Mouse (Mus musculus) thymus, adult 2 months (tissue): Measurements from ENCODE around the gene Nenf.

Experiments
- CTCF ChIP-seq: fragments of 200-500 bp; IDR thresholded peaks from 2 replicates; pipeline ENCODE4 v1.5.1; 2012; ENCODE audit warnings: mild to moderate bottlenecking, control low read depth, low read length, moderate library complexity, borderline replicate concordance; ENCODE audit not compliant: control insufficient read depth, poor library complexity, insufficient read depth; ENCODE audit errors: extremely low read depth
- POLR2A ChIP-seq: fragments of 200-500 bp; IDR thresholded peaks from 2 replicates; pipeline ENCODE4 v1.6.1; 2012; ENCODE audit warnings: mild to moderate bottlenecking, low read length, control low read depth, moderate library complexity; ENCODE audit not compliant: control insufficient read depth, poor library complexity, insufficient read depth; ENCODE audit errors: extremely low read depth

DNA sequence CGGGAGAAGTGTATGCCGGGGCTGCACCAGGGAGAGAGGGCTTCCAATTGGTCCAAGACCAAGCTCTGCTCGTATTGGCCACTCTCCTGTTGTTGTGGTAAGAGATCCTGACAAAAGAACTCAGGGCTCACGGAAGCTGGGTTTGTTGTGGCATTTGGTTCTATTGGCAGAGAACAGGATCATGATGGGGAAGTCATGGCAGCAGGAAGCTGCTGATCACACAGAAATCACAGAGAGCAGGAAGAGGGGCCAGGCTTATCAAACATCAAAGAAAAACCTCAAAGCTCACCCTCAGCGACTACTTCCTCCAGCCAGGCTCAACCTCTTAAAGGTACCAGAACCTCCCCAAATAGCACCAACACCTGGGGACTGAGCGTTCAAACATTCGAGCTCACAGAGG is 58.9 kb downstream of the Nenf start:
- TF ChIP-seq CTCF, result no peak
- no peak for TF ChIP-seq POLR2A
